Mouse (Mus musculus): ENCODE measurements around the gene Cela1.

Gene Cela1

GRCm38 (mm10) chr15:100687430-100687971 is at the start of gene Cela1:
Gene Cela1, minus strand, starts transcription at chr15:100687921.
- no peak for DNase-seq

DNA sequence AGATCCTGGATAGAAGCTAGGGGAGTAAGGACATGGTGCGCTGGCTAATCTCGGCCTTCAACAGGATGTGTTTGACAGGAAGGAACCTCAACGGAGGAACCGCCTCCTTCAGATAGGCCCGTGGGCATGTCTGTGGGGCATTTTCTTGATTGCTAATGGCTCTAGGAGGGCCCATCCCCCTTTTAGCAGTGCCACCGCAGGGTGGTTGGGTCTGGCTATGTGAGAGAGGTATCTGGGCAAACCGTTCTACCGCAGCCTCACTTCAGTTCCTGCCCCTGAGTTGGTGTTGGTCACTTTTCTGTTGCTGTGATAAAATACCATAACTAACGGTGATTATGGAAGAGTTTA is 48.2 kb upstream of the Cela1 start:
- DNase-seq: no peak

DNA sequence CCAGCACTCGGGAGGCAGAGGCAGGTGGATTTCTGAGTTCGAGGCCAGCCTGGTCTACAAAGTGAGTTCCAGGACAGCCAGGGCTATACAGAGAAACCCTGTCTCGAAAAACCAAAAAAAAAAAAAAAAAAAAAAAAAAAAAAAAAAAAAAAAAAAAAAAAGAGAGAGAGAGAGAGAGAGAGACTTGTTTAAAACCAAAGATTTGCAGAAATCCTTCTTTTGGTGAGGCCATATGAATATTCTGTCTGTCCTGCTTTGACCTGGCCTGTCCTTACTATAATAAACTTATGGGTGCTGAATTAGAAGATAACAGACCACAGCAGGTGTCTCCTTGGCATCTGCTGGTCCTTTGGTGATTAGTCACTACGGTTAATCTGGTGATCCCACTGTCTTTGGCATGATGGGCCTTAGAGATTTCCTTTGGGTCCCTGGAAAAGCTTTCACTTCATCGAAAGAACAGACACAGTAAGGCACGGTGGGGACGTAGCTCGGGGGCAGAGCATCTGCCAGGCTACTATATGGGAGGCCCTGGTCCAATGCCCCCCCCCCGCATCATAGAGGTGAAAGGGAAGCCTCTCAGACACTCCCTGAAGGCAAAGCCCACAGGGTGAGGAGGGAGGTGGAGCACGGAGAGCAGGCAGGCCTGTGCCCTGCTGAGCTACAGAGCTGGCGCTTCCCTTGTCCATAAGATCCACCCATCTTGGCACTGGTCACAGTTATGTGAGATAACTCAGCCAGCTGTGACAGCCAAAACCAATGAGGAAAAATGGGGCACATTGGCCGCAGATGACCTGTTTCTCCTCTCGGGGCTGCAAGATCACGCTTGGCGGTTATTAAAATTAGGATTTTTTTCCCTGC is 47.6 kb upstream of the Cela1 start:
- DNase-seq: no peak

DNA sequence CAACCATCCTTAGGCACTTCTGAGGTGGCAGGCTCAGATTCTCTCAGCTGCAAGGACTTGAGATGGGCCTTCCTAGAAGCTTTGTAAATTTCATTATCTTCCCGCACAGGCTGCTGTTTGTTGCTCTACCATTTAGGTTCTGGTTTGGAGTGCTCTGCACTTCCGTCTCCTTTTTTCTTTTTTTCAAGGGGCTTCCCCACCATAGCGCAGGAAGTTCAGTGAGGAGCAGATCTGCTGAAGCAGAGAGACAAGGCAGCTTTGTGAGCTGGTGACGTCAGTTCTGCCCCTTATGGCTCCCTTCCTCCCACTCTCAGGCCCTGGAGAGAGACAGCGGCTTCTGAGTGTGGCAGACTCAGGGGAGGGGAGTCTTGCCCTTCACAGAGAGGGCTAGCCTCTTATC is 44.9 kb upstream of the Cela1 start:
- DNase-seq: no peak

GRCm38 (mm10) chr15:100731081-100731480 is 43.4 kb upstream of the Cela1 start:
- DNase-seq: no peak

DNA sequence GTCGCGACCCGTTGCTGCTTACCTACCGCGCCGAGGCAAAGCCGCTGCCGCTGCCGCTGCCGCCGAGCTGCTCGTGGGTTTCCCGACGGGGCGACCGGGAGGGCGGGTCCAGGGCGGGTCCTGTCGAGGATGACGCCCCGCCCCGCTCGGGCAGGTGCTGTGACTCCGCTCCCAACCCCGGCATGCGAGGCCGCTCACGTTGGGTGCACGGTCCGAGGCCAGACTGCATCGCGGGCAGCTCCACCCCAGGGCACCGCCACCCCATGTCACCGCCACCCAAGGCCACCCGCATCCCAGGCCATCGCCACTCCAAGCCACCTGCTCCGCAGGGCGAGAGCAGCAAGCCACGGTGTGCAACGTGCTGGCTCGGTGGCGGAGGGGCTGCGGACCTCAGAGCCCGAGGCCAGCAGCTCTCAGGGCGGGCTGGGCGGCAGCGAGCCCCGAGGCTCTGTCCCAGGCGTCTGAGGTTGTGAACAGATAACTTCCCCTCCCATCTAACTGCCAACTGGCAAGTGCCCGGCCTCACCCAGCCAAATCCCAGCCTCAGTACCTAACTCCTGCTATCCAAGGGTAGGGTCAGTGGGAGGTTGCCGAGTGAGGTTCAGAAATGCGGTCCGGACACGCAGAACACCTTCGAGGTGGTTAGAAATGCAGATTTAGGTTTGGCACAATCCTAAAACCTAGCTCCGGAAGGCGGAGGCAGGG is 41.7 kb upstream of the Cela1 start, which contains the start of gene Galnt6:
Galnt6 (minus strand) TSS at position 96 of the 705 bp plus-strand sequence.
- DNase-seq: no peak

DNA sequence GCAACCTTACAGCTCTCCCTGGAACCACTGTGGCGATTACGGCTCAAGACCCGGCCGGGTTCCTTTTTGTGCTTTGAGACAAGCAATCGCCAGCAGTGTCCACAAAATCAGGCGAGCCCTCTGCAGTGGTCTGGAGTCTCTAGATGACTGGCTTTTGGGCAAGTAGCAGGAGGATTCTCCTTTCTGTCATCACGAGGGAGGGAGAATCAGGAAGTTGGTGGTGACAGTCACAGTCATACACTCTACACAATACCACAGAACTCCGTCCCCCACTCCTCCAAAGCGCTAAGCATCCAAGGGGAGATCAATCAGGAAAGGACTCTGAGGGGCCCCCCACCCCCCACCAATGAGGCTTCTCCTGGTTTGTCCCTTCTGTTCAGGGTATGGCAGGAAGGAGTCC is 40.9 kb upstream of the Cela1 start:
- no peak for DNase-seq

DNA sequence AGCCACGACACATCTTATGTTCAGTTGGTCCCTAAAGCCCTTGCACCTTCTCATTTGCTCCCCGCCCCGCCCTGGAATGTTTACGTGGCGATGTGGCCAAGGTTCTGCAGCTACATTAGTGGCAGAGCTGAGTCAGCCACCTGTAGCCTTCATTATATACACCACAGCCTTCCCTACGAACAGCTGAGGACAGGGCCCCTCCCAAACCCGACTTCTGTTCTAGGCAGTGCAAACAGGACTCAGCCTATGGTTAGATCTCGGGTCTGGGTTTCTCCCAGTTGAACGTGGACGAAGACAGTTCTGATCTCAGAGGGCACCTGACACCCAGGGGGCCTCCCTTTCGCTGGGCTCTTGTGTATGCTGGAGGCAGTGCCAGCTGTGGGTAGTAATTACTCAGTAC is 40.1 kb upstream of the Cela1 start:
- no peak for DNase-seq

- no peak for DNase-seq
These were observed 39.0 kb upstream of the Cela1 start for GRCm38 (mm10) chr15:100726721-100727120.

GRCm38 (mm10) chr15:100723505-100723904 is 35.8 kb upstream of the Cela1 start:
- no peak for DNase-seq

DNA sequence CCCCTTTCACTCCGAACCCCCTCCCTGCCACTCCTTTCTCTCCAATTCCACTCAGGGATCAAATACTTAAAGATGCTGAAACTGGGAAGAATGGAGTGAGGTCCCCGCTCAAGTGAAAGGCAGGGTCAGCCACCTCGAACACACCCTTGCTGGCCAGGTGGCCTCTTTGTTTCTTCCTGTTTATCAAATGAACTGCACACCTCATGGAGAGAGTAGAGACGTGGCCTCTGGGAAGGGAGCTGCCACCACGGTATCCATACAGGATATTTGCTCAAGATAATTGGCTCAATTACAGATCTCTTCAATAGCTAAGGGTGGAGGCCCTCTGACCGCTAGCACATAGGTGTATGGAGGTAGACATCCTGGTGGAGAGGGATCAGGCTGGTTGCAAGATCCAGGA is 34.8 kb upstream of the Cela1 start:
- DNase-seq: no peak

GRCm38 (mm10) chr15:100722026-100722425 is 34.3 kb upstream of the Cela1 start:
- no peak for DNase-seq

GRCm38 (mm10) chr15:100721445-100721844 is 33.7 kb upstream of the Cela1 start:
- DNase-seq: no peak

GRCm38 (mm10) chr15:100720066-100720465 is 32.3 kb upstream of the Cela1 start:
- no peak for DNase-seq

GRCm38 (mm10) chr15:100719217-100719616 is 31.5 kb upstream of the Cela1 start:
- DNase-seq: no peak

GRCm38 (mm10) chr15:100718572-100718971 is 30.9 kb upstream of the Cela1 start:
- DNase-seq: no peak

GRCm38 (mm10) chr15:100717933-100718332 is 30.2 kb upstream of the Cela1 start:
- DNase-seq: no peak

- no peak for DNase-seq
These were observed 27.8 kb upstream of the Cela1 start for GRCm38 (mm10) chr15:100715399-100715993.

DNA sequence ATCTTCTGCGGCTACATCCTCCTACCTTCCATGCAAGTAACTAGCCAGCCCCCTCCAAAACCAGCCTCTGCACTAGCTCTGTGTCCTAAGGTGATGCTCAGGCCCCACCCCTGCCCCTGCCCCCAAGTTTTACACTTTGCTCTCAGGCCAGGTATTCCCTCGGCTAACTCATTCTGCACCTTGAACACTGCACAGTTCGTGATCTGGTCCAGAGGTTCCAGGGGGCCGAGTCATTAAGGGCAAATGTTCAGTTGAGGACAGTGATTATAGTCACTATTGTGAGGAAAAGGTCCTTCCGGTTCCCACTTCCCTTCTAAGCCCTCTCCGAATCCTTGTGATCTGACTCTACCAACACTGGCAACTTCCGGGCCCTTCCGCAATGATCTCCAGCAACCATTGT is 26.7 kb upstream of the Cela1 start:
- DNase-seq: no peak

DNA sequence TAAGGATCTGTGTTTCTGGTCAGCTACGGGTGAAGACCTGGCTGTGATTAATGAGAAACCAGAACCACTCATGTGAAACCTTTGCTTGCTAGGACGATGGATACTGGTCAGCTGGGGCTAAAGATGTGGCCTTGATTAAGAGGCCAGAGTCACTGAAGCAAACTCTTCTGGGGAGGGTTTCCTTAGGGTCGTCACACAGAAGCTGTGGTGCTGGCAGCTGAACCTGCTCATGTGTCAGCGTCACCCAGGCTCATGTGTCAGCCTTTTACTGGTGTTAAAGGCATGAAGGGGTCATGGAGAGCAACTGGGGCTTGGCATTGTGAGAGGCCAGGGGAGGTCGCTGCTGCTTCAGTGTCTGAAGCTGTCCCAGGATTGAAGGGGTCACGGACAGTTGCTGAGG is 23.1 kb upstream of the Cela1 start:
- DNase-seq: no peak

GRCm38 (mm10) chr15:100708433-100709078 is 20.8 kb upstream of the Cela1 start:
- no peak for DNase-seq

DNA sequence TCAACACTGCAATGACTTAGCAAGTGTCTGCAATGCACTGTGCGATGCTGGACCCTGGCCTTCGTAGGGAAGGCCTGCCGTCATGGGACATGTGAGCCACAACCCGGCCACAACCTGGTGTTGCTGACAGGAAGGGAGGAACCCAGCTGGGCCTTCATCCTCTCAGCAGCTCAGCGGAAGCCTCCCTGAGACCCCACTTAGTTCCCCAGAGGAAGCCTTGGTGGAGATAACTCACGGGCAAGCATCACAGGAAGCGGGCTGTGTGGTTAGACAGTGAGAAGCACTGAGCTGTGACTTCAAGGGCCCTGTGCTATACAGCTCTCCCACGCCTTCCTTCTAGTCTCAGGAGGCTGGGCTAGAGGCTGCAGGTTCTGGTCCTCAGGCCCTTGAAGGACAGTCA is 18.5 kb upstream of the Cela1 start:
- DNase-seq: no peak

DNA sequence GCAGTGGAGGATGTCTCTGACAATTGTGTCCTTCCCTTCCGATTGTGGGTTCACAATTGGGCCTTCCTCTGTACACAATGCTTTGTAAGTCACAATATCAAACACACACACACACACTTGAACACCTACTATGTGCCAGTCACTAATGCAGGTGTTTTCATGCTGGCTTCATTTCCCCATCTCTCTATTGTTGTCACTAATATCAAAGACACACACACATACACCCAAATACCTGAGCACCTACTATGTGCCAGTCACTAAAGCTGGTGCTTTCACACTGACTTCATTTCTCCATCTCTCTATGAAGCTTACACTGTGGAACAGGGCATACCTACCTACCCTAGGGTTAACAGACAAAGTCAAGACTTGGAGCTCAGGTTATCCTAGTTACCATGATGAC is 17.7 kb upstream of the Cela1 start:
- no peak for DNase-seq

Data from cerebellum, adult 8-10 months (tissue).